Mouse (Mus musculus) midbrain, postnatal 0 days (tissue): ENCODE measurements around the gene Panx1. TPM values are rescaled to one million over a fixed set of nuclear protein-coding genes. Genes with fewer than 3 reads are reported as not detected.
A peak's percentile ranks its signal among the peaks of the same experiment; 100 is the strongest.

Source experiments
- ATAC-seq: fragments of 200-750 bp; cut with Nextera tagmentation; 2 replicates; pipeline ENCODE4 v1.8.0; 2017; ENCODE audit warnings: moderate number of reproducible peaks, mild to moderate bottlenecking, moderate TSS enrichment, moderate library complexity; ENCODE audit not compliant: low FRiP score
- DNase-seq: peaks from one replicate; pipeline ENCODE4 v3.0.0-alpha.2; 2015; ENCODE audit warnings: low spot score
- H3K27ac ChIP-seq: fragments of 300-500 bp; sonication (generic); 2 replicates; pipeline ENCODE4 v1.5.1; 2014; ENCODE audit warnings: low read depth, mild to moderate bottlenecking, low read length, mixed read lengths
- H3K27me3 ChIP-seq: fragments of 300-500 bp; sonication (generic); 2 replicates; pipeline ENCODE4 v1.6.1; 2014; ENCODE audit warnings: low read length, control low read depth, mixed read lengths; ENCODE audit not compliant: insufficient read depth
- H3K36me3 ChIP-seq: fragments of 300-500 bp; sonication (generic); 2 replicates; pipeline ENCODE4 v1.6.1; 2014; ENCODE audit warnings: low read length, control low read depth, mixed read lengths; ENCODE audit not compliant: insufficient read depth
- H3K4me1 ChIP-seq: fragments of 300-500 bp; sonication (generic); 2 replicates; pipeline ENCODE4 v1.6.1; 2014; ENCODE audit warnings: mild to moderate bottlenecking, control low read depth, antibody characterized with exemption, low read length, mixed read lengths; ENCODE audit not compliant: insufficient read depth
- H3K4me2 ChIP-seq: fragments of 300-500 bp; sonication (generic); 2 replicates; pipeline ENCODE4 v1.6.1; 2014; ENCODE audit warnings: low read depth, mild to moderate bottlenecking, low read length, mixed read lengths; ENCODE audit not compliant: poor library complexity, severe bottlenecking
- H3K4me3 ChIP-seq: fragments of 300-500 bp; sonication (generic); 2 replicates; pipeline ENCODE4 v1.5.1; 2014; ENCODE audit warnings: low read depth, mild to moderate bottlenecking, low read length, moderate library complexity
- H3K9ac ChIP-seq: fragments of 300-500 bp; sonication (generic); replicated peaks from 2 replicates; pipeline ENCODE4 v1.6.1; 2014; ENCODE audit warnings: mild to moderate bottlenecking, low read length, moderate library complexity, mixed read lengths; ENCODE audit not compliant: poor library complexity, severe bottlenecking
- H3K9me3 ChIP-seq: fragments of 300-500 bp; sonication (generic); 2 replicates; pipeline ENCODE4 v1.6.1; 2016; ENCODE audit warnings: low read length, control low read depth
- CTCF ChIP-seq: IDR thresholded peaks from 2 replicates; pipeline ENCODE4 v1.5.1; 2016; ENCODE audit warnings: antibody characterized with exemption, mild to moderate bottlenecking
- WGBS: fragments of 180-500 bp; shearing (Covaris S2); extraction: QIAGEN DNeasy Blood & Tissue Kit; methylation state at CpG from one replicate; pipeline ENCODE4 v1.1.7; 2014; 5-methylcytosine and 5-hydroxymethylcytosine counted together
- polyA plus RNA-seq: library from polyadenylated mRNA; unstranded; fragments of >200 nt; fragmentation: Nextera tagmentation; extraction: Ambion mirVana; gene quantifications from 2 replicates; pipeline ENCODE4 v1.2.1, GENCODE M21; 2015
- total RNA-seq: library from RNA; depleted of rRNA; stranded (reverse); fragments of >200 nt; gene quantifications from 2 replicates; pipeline ENCODE4 v1.2.3, GENCODE M21; 2014

Gene Panx1
- total and polyA plus RNA-seq, 2 experiments from 2014 or later = 136 to 157 TPM

DNA sequence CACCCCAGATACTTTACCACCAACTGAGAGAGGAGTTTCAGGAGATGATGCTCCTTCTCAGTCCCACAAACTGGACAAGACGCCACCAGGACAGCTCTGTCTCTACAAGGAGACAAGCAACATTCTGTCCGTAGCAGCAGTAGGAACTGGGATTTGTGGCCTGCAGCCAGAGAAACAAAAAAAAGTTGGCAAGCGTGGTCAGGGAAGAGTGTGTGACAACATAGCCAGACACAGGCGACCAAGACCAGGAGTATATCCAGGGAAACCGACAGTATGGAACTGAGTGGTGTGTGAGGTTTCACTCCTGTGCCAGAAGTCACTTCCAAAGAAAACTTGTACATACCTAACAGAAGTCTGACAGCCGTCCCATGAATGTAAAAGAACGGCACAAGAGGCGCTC is 14.5 kb downstream of the Panx1 start:
- ATAC-seq (no peak), DNase-seq (peak; percentile 57)
- WGBS = 79% methylated on average over 8 of the region's 8 CpGs
- TF ChIP-seq CTCF = no peak
- no peaks in the 10 kb centered on the region for H3K4me1 ChIP-seq
- H3K27me3 ChIP-seq = no peaks in the 10 kb centered on the region
- 0 out of 2 replicates have a peak, but pooled peaks cover 6% of the 10 kb centered on the region for H3K36me3 ChIP-seq
- no peak overlapping the region for H3K9ac ChIP-seq
- no peak overlapping the region for H3K4me3 ChIP-seq
- no peaks in the 10 kb centered on the region for H3K9me3 ChIP-seq
- no peak overlapping the region for H3K4me2 ChIP-seq
- H3K27ac ChIP-seq = no peak overlapping the region

DNA sequence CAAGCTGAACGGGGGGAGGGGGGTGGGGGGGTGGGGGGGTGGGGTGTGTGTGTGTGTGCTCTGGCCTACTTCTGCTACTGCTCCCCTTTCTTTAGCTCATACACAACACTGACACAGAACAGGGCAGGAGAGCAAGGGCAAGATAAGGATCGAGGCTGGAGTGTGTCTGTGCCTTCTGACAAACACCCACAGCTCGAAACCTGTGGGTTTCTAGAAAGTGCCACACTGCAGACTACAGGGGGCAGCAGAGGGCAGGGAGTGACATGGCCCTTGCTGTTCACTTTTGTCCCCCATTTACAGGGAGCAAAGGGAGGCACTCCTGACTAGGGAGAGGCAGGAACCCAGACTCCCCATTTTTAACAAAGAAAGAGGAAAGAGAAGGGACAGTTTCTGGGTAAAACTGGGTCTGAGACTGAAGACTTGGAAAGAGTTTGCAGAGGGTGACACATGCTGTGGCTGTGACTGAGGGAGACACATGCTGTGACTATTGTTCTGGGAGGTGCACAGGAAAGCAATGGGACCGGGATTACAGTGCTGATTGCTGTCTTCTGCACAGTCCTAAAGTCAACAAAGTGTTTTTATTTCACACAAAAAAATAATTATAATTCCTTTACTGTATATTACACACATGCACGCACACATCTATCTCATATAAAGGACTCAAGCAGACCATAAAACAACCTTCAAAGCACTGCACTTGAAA is 16.1 kb downstream of the Panx1 start:
- Histone ChIP-seq H3K4me1 (no peaks in the 10 kb centered on the region), H3K27me3 (no peaks in the 10 kb centered on the region), H3K4me2 (no peak overlapping the region), H3K9me3 (no peaks in the 10 kb centered on the region), H3K9ac (no peak overlapping the region), H3K36me3 (0 out of 2 replicates have a peak, but pooled peaks cover 6% of the 10 kb centered on the region), H3K4me3 (no peak overlapping the region), H3K27ac (no peak overlapping the region)
- peak; percentile 70 for TF ChIP-seq CTCF
- 0 out of 2 replicates have a peak, but pooled peaks have one; percentile 41 for ATAC-seq
- 64% methylated on average over 5 of the region's 5 CpGs for WGBS
- peak; percentile 51 for DNase-seq

DNA sequence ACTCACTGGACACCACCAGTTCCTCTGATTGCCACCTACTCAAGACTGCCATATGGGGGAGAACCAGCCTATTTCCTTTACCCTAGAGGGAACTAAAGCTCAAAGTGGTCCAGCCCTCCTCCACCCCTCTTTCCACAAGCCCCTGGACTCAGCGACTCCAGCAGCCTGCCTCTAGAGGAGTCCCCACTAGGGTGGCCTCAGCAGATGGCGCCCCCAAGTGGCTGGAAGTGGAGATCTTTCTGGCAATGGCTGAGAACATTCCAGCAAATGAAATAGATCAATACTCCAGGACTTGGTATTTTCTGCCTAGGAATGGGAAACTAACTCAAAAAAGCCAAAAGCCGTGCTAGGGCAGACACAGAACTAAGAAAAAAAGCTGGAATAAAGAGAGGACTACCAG is 17.6 kb downstream of the Panx1 start:
- H3K36me3 ChIP-seq = 0 out of 2 replicates have a peak, but pooled peaks cover 2% of the 10 kb centered on the region
- peak; percentile 31 for TF ChIP-seq CTCF
- no peak overlapping the region for H3K9ac ChIP-seq
- H3K4me2 ChIP-seq = no peak overlapping the region
- H3K9me3 ChIP-seq = no peaks in the 10 kb centered on the region
- 69% methylated on average over 3 of the region's 3 CpGs for WGBS
- ATAC-seq (no peak), DNase-seq (no peak)
- H3K4me3 ChIP-seq = no peak overlapping the region
- no peaks in the 10 kb centered on the region for H3K27me3 ChIP-seq
- H3K27ac ChIP-seq = no peak overlapping the region
- no peaks in the 10 kb centered on the region for H3K4me1 ChIP-seq

DNA sequence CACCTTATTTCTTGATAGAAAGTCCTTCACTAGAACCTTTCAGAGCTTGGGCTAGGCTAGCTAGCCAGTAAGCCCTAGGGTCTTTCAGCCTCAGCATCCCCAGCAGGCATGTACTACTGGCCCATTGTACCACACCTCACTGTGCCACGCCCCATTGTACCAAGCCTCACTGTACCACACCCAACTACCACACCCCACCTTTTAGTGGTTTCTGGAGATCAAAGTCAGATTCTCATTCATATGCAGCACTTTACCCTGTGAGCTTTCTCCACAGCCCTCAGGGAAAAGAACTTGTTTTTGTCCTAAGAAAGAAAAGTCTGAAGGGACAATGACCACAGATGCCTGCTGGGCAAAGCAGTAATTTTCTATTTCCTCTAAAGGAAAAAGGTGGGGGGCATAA is 22.2 kb downstream of the Panx1 start:
- Histone ChIP-seq H3K9ac (no peak overlapping the region), H3K27ac (no peak overlapping the region), H3K36me3 (peaks cover 20% of the 10 kb centered on the region), H3K9me3 (no peaks in the 10 kb centered on the region), H3K27me3 (no peaks in the 10 kb centered on the region), H3K4me3 (no peak overlapping the region), H3K4me2 (no peak overlapping the region), H3K4me1 (no peaks in the 10 kb centered on the region; the same call in 1 of the 2 replicates)
- 100% methylated on average over 1 of the region's 1 CpGs for WGBS
- TF ChIP-seq CTCF = no peak
- DNase-seq (no peak), ATAC-seq (no peak)

DNA sequence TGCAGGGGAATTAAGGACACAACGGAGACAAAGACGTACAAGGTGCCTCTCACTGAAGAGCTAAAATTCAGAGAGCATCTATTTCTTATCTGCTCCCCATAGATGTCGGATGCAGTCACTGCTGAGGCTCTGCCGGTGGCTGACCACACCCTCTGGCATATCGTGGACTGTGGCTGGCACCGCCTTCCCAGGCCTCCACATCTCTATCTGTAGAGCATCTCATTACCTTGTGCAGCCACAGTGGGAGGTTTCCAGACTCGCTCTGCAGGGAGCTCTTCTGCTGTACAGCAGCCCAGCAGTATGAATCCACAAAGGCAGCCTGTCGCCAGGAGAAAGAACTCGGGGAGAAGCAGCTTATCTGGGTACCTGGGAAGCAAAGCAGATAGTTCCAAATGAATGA is 24.1 kb downstream of the Panx1 start:
- no peak for TF ChIP-seq CTCF
- peaks cover 20% of the 10 kb centered on the region for H3K36me3 ChIP-seq
- H3K4me2 ChIP-seq = no peak overlapping the region
- no peaks in the 10 kb centered on the region; the same call in 1 of the 2 replicates for H3K4me1 ChIP-seq
- no peak overlapping the region for H3K4me3 ChIP-seq
- no peaks in the 10 kb centered on the region for H3K9me3 ChIP-seq
- DNase-seq (no peak), ATAC-seq (no peak)
- H3K27ac ChIP-seq = no peak overlapping the region
- H3K9ac ChIP-seq = no peak overlapping the region
- 69% methylated on average over 9 of the region's 9 CpGs for WGBS
- no peaks in the 10 kb centered on the region for H3K27me3 ChIP-seq

DNA sequence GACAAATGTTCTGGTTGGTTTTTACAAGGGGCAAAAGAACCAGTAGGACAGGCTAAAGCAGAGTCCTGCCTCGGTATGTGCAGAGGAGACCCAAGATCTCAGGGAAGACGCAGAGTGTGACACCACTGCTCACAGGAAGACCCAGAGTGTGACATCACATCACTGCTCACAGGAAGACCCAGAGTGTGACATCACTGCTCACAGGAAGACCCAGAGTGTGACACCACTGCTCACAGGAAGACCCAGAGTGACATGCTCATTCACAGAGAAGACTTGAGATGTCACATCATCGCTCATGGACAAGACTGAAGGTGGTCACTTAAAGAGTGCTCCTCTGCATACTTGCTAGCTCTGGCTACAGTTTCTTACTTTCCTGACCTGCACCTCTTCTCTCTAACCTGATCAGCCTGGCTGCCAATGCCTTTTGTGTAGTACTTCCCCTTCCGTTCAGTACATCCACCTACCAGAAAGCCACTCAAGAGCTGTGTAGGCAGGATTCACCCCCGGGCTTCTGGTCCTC is 24.7 kb downstream of the Panx1 start:
- Histone ChIP-seq H3K36me3 (peaks cover 20% of the 10 kb centered on the region), H3K4me2 (no peak overlapping the region), H3K27ac (no peak overlapping the region), H3K27me3 (no peaks in the 10 kb centered on the region), H3K4me3 (no peak overlapping the region), H3K9me3 (no peaks in the 10 kb centered on the region), H3K9ac (no peak overlapping the region), H3K4me1 (no peaks in the 10 kb centered on the region; the same call in 1 of the 2 replicates)
- WGBS = 92% methylated on average over 5 of the region's 5 CpGs
- no peak for TF ChIP-seq CTCF
- ATAC-seq = no peak
- no peak for DNase-seq
